Mouse (Mus musculus) liver, embryonic 12.5 days (tissue): Measurements from ENCODE around the gene Cyp4f18. TPM values are rescaled to one million over a fixed set of nuclear protein-coding genes. Genes with fewer than 3 reads are reported as not detected.
A peak's percentile ranks its signal among the peaks of the same experiment; 100 is the strongest.

Source experiments
- ATAC-seq: fragments of 200-750 bp; cut with Nextera tagmentation; 2 replicates; pipeline ENCODE4 v1.8.0; 2017; ENCODE audit warnings: moderate number of reproducible peaks, mild to moderate bottlenecking, moderate library complexity
- H3K27ac ChIP-seq: fragments of 300-500 bp; sonication (generic); 2 replicates; pipeline ENCODE4 v1.5.1; 2016; ENCODE audit warnings: mild to moderate bottlenecking
- H3K27me3 ChIP-seq: fragments of 300-500 bp; sonication (generic); replicated peaks from 2 replicates; pipeline ENCODE4 v1.6.1; 2016; ENCODE audit warnings: mild to moderate bottlenecking, moderate library complexity
- H3K36me3 ChIP-seq: fragments of 300-500 bp; sonication (generic); 2 replicates; pipeline ENCODE4 v1.6.1; 2016; ENCODE audit warnings: mild to moderate bottlenecking, moderate library complexity
- H3K4me1 ChIP-seq: fragments of 300-500 bp; sonication (generic); 2 replicates; pipeline ENCODE4 v1.6.1; 2016
- H3K4me2 ChIP-seq: fragments of 300-500 bp; sonication (generic); 2 replicates; pipeline ENCODE4 v1.6.1; 2016; ENCODE audit warnings: mild to moderate bottlenecking, moderate library complexity
- H3K4me3 ChIP-seq: fragments of 300-500 bp; sonication (generic); 2 replicates; pipeline ENCODE4 v1.5.1; 2016; ENCODE audit warnings: mild to moderate bottlenecking, moderate library complexity
- H3K9ac ChIP-seq: fragments of 300-500 bp; sonication (generic); 2 replicates; pipeline ENCODE4 v1.6.1; 2016; ENCODE audit warnings: mild to moderate bottlenecking, moderate library complexity
- H3K9me3 ChIP-seq: fragments of 300-500 bp; sonication (generic); replicated peaks from 2 replicates; pipeline ENCODE4 v1.6.1; 2016; ENCODE audit warnings: mild to moderate bottlenecking, moderate library complexity
- WGBS: fragments of 180-500 bp; shearing (Covaris S2); methylation state at CpG from one replicate; pipeline ENCODE4 v1.1.7; 2016; ENCODE audit not compliant: insufficient replicate concordance; 5-methylcytosine and 5-hydroxymethylcytosine counted together
- polyA plus RNA-seq: library from polyadenylated mRNA; unstranded; fragments of >200 nt; fragmentation: Nextera tagmentation; extraction: Ambion mirVana; gene quantifications from 2 replicates; pipeline ENCODE4 v1.2.1, GENCODE M21; 2016

Gene Cyp4f18
- polyA plus RNA-seq, 1 experiment from 2014 or later = 1.1 TPM

DNA sequence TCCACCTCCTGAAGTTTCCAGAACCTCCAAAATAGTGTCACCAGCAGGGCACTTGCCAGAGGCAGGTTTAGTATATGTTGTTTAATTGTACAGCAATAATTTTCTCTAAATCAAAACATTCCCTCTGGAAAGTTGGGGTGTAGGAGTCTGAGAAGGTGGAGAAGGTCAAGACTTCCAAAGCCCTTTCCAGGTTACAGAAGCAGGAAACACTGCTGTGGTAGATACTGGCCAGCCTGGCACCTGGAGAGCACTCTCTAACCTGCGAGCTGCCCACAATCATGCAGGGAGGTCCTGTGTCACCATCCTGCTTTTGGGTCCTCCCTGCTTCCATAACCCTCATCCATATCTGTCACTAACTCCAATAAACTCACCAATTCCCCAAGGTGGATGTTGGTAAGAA is 2.7 kb downstream of the Cyp4f18 start:
- Histone ChIP-seq H3K27me3 (no peaks in the 10 kb centered on the region), H3K4me1 (no peaks in the 10 kb centered on the region), H3K27ac (no peak overlapping the region), H3K9ac (no peak overlapping the region), H3K36me3 (no peaks in the 10 kb centered on the region), H3K9me3 (no peaks in the 10 kb centered on the region), H3K4me3 (no peak overlapping the region), H3K4me2 (no peak overlapping the region)
- ATAC-seq = no peak
- 54% methylated on average over 1 of the region's 1 CpGs for WGBS

DNA sequence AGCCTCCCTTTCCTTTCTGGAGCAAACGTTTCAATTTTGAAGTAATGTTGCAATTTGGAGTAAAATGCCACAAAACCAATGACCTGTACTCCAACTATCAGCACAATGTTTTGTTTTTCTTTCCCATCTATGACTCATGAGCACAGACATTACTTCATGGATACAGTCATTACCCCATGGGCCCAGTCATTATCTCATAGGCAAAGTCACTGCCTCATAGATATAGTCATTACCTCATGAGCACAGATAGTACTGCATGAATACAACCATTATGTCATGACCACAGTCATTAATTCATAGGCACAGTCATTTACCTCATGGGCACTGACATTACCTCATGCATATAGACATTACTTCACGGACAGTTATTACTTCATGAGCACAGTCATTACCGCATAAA is 3.5 kb downstream of the Cyp4f18 start:
- Histone ChIP-seq H3K4me1 (no peaks in the 10 kb centered on the region), H3K27me3 (no peaks in the 10 kb centered on the region), H3K4me2 (no peak overlapping the region), H3K9me3 (no peaks in the 10 kb centered on the region), H3K4me3 (no peak overlapping the region), H3K27ac (no peak overlapping the region), H3K36me3 (no peaks in the 10 kb centered on the region), H3K9ac (no peak overlapping the region)
- no peak for ATAC-seq
- 54% methylated on average over 3 of the region's 3 CpGs for WGBS

DNA sequence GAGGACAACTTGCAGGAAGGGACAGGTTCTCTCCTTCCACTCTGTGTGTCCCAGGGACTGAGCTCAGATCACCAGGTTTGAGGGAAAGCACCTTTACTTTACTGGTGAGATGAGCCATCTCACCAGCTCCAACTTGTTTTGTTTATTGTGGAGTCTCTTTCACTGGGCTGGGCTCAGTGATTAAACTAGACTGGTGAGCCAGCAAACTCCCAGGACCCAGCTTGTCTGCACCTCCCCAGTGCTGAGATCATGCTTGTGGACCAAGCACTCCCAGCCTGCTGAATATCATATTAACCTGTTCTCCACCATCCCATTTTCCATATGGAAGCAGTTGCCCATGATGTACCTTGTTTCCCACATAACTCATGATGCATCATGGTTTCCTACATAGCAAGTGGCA is 6.5 kb downstream of the Cyp4f18 start:
- no peaks in the 10 kb centered on the region for H3K4me1 ChIP-seq
- H3K4me3 ChIP-seq = no peak overlapping the region
- no peaks in the 10 kb centered on the region for H3K9me3 ChIP-seq
- H3K36me3 ChIP-seq = no peaks in the 10 kb centered on the region
- no peak overlapping the region for H3K4me2 ChIP-seq
- ATAC-seq = no peak
- H3K9ac ChIP-seq = no peak overlapping the region
- H3K27me3 ChIP-seq = no peaks in the 10 kb centered on the region
- no peak overlapping the region for H3K27ac ChIP-seq

DNA sequence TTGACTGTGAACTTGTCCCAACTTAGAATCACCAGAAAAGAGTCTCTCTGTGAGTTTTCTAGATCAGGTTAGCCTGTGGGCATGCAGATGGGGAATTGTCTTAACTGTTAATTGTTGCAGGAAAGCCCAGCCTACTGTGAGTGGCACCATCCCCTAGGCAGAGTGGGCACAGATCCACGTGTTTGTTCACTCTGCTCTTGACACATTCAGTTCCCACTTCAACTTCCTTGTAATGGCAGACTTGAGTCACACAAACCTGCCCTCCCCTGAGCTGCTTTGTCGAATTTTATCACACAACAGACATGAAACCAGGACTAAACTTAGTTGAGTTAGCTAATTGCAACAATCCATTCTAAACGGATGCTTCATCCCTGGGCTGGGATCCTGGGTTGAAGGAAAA is 9.2 kb downstream of the Cyp4f18 start:
- Histone ChIP-seq H3K4me1 (no peaks in the 10 kb centered on the region), H3K4me3 (no peak overlapping the region), H3K4me2 (no peak overlapping the region), H3K9ac (no peak overlapping the region), H3K36me3 (no peaks in the 10 kb centered on the region), H3K27me3 (no peaks in the 10 kb centered on the region), H3K9me3 (no peaks in the 10 kb centered on the region), H3K27ac (no peak overlapping the region)
- 43% methylated on average over 3 of the region's 3 CpGs for WGBS
- ATAC-seq = no peak

DNA sequence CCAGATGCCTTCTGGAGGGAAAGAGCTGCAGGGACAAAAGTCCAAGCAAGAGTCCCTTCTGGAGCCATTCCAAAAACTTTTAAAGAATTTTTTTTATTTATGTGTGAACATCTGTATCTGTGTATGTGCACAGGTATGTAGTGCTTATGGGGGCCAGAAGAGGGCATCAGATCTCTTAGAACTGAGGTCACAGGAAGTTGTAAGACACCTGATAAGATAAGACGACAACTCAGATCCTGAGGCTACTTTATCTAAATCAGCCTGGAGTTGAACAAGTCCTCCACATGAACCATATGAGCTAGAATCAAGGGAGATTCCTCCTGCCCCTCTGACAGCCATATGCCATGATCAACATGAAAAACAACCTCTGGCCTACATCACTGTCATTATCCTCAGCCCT is 10.0 kb downstream of the Cyp4f18 start:
- Histone ChIP-seq H3K27me3 (no peaks in the 10 kb centered on the region), H3K27ac (no peak overlapping the region), H3K36me3 (no peaks in the 10 kb centered on the region), H3K4me2 (no peak overlapping the region), H3K4me3 (no peak overlapping the region), H3K9ac (no peak overlapping the region), H3K9me3 (no peaks in the 10 kb centered on the region), H3K4me1 (no peaks in the 10 kb centered on the region)
- ATAC-seq = no peak
- WGBS = 14% methylated on average over 1 of the region's 1 CpGs

DNA sequence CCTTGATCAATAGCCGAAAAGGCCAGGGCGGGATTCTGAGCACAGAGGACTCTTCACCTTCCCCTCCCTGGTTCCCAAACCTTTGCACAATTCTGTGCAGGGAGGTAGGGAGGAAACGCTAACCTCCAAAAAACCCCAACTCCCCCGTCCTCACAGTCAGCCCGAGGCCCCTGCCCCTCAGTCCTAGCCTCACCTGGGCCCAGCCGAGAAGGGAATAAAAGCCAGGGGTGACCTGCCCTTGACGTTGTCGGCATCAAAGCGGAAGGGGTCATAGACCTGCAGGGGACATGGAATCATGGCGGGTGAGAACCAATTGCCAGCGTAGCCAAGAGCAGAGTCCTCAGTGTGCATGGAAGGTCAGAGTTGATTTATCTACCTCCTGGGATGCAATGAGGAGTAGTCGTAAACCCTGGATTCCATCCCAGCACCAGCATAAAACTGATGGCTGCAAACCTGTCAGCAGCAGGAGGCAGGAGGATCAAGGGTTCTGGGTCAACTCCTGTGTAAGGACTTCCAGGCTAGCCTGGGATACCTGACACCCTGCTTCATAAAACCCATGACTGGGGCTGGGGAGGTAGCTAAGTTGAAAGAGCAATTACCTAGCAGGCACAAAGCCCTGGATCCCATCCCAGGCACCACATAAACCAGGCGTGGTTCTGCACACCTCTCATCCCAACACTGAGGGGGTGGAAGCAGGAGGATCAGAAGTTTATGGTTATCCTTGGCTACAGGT is 20.4 kb downstream of the Cyp4f18 start:
- 59% methylated on average over 13 of the region's 13 CpGs for WGBS
- peak overlapping the region; percentile 48 for H3K4me3 ChIP-seq
- H3K9ac ChIP-seq = no peak overlapping the region
- H3K4me2 ChIP-seq = peak overlapping the region; percentile 53
- H3K9me3 ChIP-seq = no peaks in the 10 kb centered on the region
- H3K36me3 ChIP-seq = no peaks in the 10 kb centered on the region
- no peaks in the 10 kb centered on the region for H3K27me3 ChIP-seq
- H3K4me1 ChIP-seq = no peaks in the 10 kb centered on the region
- no peak overlapping the region for H3K27ac ChIP-seq
- no peak for ATAC-seq

DNA sequence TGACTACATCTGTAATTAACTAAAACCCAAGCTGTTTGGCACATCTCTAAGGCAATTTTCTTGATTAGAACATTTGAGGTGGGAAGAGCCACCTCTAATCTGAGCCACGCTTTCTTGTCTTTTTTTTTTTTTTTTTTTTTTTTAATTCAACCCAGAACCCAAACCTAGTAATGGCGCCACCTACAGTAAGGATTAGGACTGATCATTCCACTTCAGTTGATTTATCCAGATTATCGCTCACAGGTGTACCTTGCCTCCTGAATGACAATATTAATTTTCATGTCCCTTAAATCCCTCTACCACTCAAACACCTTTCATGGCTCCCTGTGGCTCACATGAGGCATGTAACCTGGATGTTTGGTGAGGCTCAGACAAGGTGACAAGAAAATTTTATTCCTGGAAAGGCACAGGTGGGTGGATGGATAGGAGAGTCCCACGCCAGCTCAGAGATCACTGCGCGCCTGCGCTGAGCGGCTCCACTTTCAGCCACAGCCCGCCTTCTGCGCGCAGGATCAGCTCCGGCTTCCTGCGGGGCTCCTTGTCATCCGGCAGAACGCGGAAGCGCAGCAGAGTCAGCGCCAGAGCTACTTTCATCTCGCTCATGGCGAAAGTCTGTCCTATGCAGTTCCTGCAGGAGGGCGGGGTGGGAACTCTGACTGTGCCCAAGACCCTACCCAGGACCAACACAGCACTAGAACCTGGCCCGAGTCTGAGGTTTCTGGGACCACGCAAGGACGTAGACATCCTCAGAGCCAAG is 21.1 kb downstream of the Cyp4f18 start:
- ATAC-seq = no peak
- Histone ChIP-seq H3K9me3 (no peaks in the 10 kb centered on the region), H3K4me3 (peak overlapping the region; percentile 48), H3K27me3 (no peaks in the 10 kb centered on the region), H3K4me2 (peak overlapping the region; percentile 53), H3K36me3 (no peaks in the 10 kb centered on the region), H3K27ac (no peak overlapping the region), H3K9ac (peak overlapping the region; percentile 32; the same call in 1 of the 2 replicates), H3K4me1 (no peaks in the 10 kb centered on the region)
- WGBS = 13% methylated on average over 24 of the region's 24 CpGs

DNA sequence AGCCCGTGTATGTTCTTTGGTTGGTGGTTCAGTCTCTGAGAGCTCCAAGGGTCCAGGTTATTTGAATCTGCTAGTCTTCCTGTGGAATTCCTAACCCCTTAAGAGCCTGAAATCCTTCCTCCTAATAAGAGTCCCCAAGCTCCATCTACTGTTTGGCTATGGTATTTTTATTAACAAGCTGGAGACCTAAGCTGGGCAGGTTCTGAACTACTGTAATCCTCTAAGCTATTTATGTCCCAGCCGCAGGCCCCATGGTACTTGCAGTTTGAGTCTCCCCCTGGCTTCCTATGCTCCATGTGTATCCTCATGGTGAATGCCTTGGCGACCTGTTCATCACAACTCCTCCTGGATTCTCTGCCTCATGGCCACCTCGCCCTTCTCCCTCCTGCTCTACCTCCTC is 24.8 kb downstream of the Cyp4f18 start:
- Histone ChIP-seq H3K9me3 (no peaks in the 10 kb centered on the region), H3K36me3 (no peaks in the 10 kb centered on the region), H3K9ac (no peak overlapping the region), H3K4me1 (peaks cover 5% of the 10 kb centered on the region; the same call in 1 of the 2 replicates), H3K4me2 (no peak overlapping the region), H3K27ac (no peak overlapping the region), H3K27me3 (no peaks in the 10 kb centered on the region), H3K4me3 (no peak overlapping the region)
- ATAC-seq = no peak
- WGBS = 47% methylated on average over 4 of the region's 4 CpGs

DNA sequence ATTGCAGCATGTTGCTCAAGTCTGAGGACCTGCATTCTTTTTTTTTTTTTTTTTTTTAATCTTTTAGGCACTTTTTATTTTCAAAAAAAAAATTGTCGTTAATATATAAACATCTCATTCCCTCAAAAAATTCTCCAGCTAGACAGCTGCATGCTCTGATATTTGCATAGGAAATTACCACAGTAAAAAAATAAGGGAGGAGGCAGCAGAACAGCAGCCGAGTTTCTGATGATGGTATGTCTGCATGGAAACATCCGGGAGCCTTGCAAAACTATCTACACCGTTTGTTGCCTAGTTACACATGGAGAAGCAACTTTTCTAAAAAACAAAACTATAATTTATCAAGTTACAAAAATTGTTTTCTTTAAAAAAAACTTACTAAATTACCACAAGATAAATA is 28.0 kb downstream of the Cyp4f18 start:
- Histone ChIP-seq H3K9ac (no peak overlapping the region), H3K27ac (no peak overlapping the region), H3K9me3 (no peaks in the 10 kb centered on the region), H3K36me3 (no peaks in the 10 kb centered on the region), H3K4me1 (peaks cover 5% of the 10 kb centered on the region; the same call in 1 of the 2 replicates), H3K4me2 (no peak overlapping the region), H3K27me3 (no peaks in the 10 kb centered on the region), H3K4me3 (no peak overlapping the region)
- ATAC-seq = no peak
- 58% methylated on average over 4 of the region's 4 CpGs for WGBS

DNA sequence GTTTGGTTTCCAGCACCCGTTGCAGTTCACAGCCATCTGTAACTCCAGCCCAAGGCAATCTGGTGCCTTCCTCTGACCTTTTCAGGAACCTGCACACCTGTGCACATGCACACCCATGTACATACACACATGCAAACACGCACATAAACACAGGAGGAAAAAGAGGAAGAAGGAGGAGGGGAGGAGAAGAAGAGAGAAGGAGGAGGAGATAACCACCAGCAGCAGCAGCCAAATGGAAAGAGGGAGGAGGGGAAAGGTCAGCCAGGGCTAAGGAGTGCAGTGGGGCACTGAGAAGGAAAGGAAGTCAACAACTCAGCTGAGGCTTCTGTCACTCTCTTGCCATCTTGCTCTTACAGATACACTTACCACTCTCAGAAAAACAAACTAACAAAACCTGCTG is 28.4 kb downstream of the Cyp4f18 start:
- no peak for ATAC-seq
- H3K36me3 ChIP-seq = no peaks in the 10 kb centered on the region
- H3K4me1 ChIP-seq = peaks cover 5% of the 10 kb centered on the region; the same call in 1 of the 2 replicates
- H3K27ac ChIP-seq = no peak overlapping the region
- H3K9me3 ChIP-seq = no peaks in the 10 kb centered on the region
- no peak overlapping the region for H3K4me3 ChIP-seq
- H3K9ac ChIP-seq = no peak overlapping the region
- no peak overlapping the region for H3K4me2 ChIP-seq
- 18% methylated on average over 2 of the region's 2 CpGs for WGBS
- H3K27me3 ChIP-seq = no peaks in the 10 kb centered on the region

DNA sequence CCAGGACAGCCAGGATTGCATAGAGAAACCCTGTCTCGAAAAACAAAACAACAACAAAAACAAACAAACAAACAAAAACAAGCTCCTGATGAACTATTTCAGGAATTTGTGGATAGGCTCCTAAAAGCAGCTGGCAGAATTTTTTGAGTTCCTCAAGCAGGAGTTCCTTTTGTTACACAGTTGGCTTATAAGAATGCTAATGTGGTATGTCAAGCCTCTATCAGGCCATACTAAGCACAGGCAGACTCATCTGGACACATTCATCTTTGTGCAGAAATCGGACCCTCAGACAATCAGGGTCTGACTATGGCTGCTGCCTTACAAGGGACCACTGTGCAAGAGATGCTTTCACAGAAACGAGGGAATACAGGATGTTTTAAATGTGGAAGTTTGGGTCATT is 35.2 kb downstream of the Cyp4f18 start:
- 64% methylated on average over 3 of the region's 3 CpGs for WGBS
- H3K4me2 ChIP-seq = no peak overlapping the region
- ATAC-seq = no peak

DNA sequence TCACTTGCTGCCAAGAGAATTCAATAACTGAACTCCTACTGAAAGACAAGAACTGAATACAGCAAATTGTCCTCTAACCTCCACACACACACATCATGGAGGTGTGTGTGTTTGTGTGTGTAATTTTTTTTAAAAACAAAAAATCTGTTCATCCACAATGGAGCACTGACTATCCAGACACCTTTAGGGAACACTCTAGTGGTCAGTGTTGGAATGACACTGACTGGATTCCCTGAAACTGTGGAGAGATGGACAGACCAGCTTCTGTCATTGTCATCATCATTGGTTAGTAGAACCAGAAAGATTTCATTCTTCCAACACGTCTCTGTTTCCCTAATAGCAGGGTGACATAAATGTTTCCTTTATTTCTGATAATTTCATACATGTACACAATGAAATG is 37.5 kb downstream of the Cyp4f18 start:
- no peak overlapping the region for H3K9ac ChIP-seq
- H3K4me1 ChIP-seq = no peaks in the 10 kb centered on the region
- no peak overlapping the region for H3K4me3 ChIP-seq
- no peak for ATAC-seq
- H3K36me3 ChIP-seq = peaks cover 33% of the 10 kb centered on the region
- H3K27me3 ChIP-seq = no peaks in the 10 kb centered on the region
- no peak overlapping the region for H3K4me2 ChIP-seq
- no peak overlapping the region for H3K27ac ChIP-seq
- WGBS = 76% methylated on average over 1 of the region's 1 CpGs
- H3K9me3 ChIP-seq = no peaks in the 10 kb centered on the region

More for the DNA sequence above, 35.2 kb downstream of the Cyp4f18 start:
- no peaks in the 10 kb centered on the region for H3K4me1 ChIP-seq
- H3K9ac ChIP-seq = no peak overlapping the region
- no peaks in the 10 kb centered on the region for H3K27me3 ChIP-seq
- H3K9me3 ChIP-seq = no peaks in the 10 kb centered on the region
- H3K27ac ChIP-seq = no peak overlapping the region
- peaks cover 10% of the 10 kb centered on the region; the same call in 1 of the 2 replicates for H3K36me3 ChIP-seq
- no peak overlapping the region for H3K4me3 ChIP-seq
